Mouse (Mus musculus) MEL (cell line): ENCODE measurements around the gene Pgm2. TPM values are rescaled to one million over a fixed set of nuclear protein-coding genes. Genes with fewer than 3 reads are reported as not detected.
A peak's percentile ranks its signal among the peaks of the same experiment; 100 is the strongest.

Experiments
- DNase-seq: peaks from one replicate; pipeline ENCODE4 v3.0.0; 2011; ENCODE audit warnings: low read depth, low spot score
- H3K27ac ChIP-seq: 2 replicates; pipeline ENCODE4 v1.5.1; 2012; ENCODE audit warnings: low read depth, mild to moderate bottlenecking, control low read depth, low read length, moderate library complexity; ENCODE audit not compliant: control insufficient read depth
- H3K27me3 ChIP-seq, 2 experiments: fragments of 150-350 bp in 1 of 2; sonication (generic) in 1 of 2; 2 replicates each; pipeline ENCODE4 v1.6.1; 2012; ENCODE audit warnings: low read length in 2 of 2, mild to moderate bottlenecking in 2 of 2, improper control_type of control experiment in 1 of 2, moderate library complexity in 1 of 2; ENCODE audit not compliant: insufficient read depth in 2 of 2, control insufficient read depth in 1 of 2
- H3K36me3 ChIP-seq, 2 experiments: 2 replicates each; pipeline ENCODE4 v1.6.1; 2012 to 2014; ENCODE audit warnings: low read length in 2 of 2, improper control_type of control experiment in 1 of 2, inconsistent platforms in 1 of 2, mild to moderate bottlenecking in 1 of 2; ENCODE audit not compliant: insufficient read depth in 2 of 2, control insufficient read depth in 1 of 2
- H3K4me1 ChIP-seq, 2 experiments: fragments of 150-350 bp in 1 of 2; sonication (generic) in 1 of 2; 2 replicates each; pipeline ENCODE4 v1.6.1; 2012; ENCODE audit warnings: low read length in 2 of 2, improper control_type of control experiment in 1 of 2, mild to moderate bottlenecking in 1 of 2; ENCODE audit not compliant: insufficient read depth in 2 of 2, control insufficient read depth in 1 of 2
- H3K4me3 ChIP-seq, 2 experiments: fragments of 150-350 bp in 1 of 2; sonication (generic) in 1 of 2; 2 replicates each; pipeline ENCODE4 v1.5.1; 2012; ENCODE audit warnings: low read depth in 2 of 2, low read length in 2 of 2, mild to moderate bottlenecking in 2 of 2, moderate library complexity in 2 of 2, control low read depth in 1 of 2, improper control_type of control experiment in 1 of 2; ENCODE audit not compliant: control insufficient read depth in 1 of 2, insufficient read depth in 1 of 2
- H3K79me2 ChIP-seq: 2 replicates; pipeline ENCODE4 v1.6.1; 2012; ENCODE audit warnings: mild to moderate bottlenecking, low read length, moderate library complexity; ENCODE audit not compliant: control insufficient read depth, poor library complexity, insufficient read depth
- H3K9ac ChIP-seq: 2 replicates; pipeline ENCODE4 v1.6.1; 2012; ENCODE audit warnings: low read depth, mild to moderate bottlenecking, control low read depth, low read length, moderate library complexity; ENCODE audit not compliant: control insufficient read depth, poor library complexity, severe bottlenecking
- H3K9me3 ChIP-seq: fragments of 150-350 bp; sonication (generic); replicated peaks from 2 replicates; pipeline ENCODE4 v1.6.1; 2012; ENCODE audit warnings: mild to moderate bottlenecking, low read length, improper control_type of control experiment, moderate library complexity; ENCODE audit not compliant: insufficient read depth
- CHD1 ChIP-seq: IDR thresholded peaks from 2 replicates; pipeline ENCODE4 v1.6.1; 2012; ENCODE audit warnings: low read depth, mild to moderate bottlenecking, inconsistent platforms, low read length, improper control_type of control experiment
- CTCF ChIP-seq, 3 experiments: IDR thresholded peaks in 2 of 3; conservative IDR thresholded peaks in 1 of 3; 2 replicates each; pipeline ENCODE4 v1.5.1; 2011 to 2012; ENCODE audit warnings: low read length in 3 of 3, low read depth in 2 of 3, mild to moderate bottlenecking in 2 of 3, improper control_type of control experiment in 1 of 3, inconsistent platforms in 1 of 3, mixed read lengths in 1 of 3, moderate library complexity in 1 of 3; ENCODE audit not compliant: control insufficient read depth in 1 of 3, insufficient read depth in 1 of 3, poor library complexity in 1 of 3, severe bottlenecking in 1 of 3
- E2F4 ChIP-seq: IDR thresholded peaks from 2 replicates; pipeline ENCODE4 v1.6.1; 2011; ENCODE audit warnings: low read depth, low read length, improper control_type of control experiment, borderline replicate concordance
- EP300 ChIP-seq, 2 experiments: IDR thresholded peaks; 2 replicates each; pipeline ENCODE4 v1.6.1; 2011; ENCODE audit warnings: improper control_type of control experiment in 2 of 2, low read length in 2 of 2, low read depth in 1 of 2, mild to moderate bottlenecking in 1 of 2
- ETS1 ChIP-seq: IDR thresholded peaks from 2 replicates; pipeline ENCODE4 v1.6.1; 2012; ENCODE audit warnings: low read depth, mild to moderate bottlenecking, inconsistent platforms, low read length, improper control_type of control experiment, moderate library complexity
- GATA1 ChIP-seq: IDR thresholded peaks from 2 replicates; pipeline ENCODE4 v1.6.1; 2011; ENCODE audit warnings: low read depth, low read length, improper control_type of control experiment
- HCFC1 ChIP-seq: IDR thresholded peaks from 2 replicates; pipeline ENCODE4 v1.6.1; 2012; ENCODE audit warnings: low read depth, mild to moderate bottlenecking, inconsistent platforms, low read length, improper control_type of control experiment, moderate library complexity
- JUND ChIP-seq: IDR thresholded peaks from 2 replicates; pipeline ENCODE4 v1.6.1; 2011; ENCODE audit warnings: low read depth, mild to moderate bottlenecking, improper control_type of control experiment, low read length
- KAT2A ChIP-seq: conservative IDR thresholded peaks from 2 replicates; pipeline ENCODE4 v1.6.1; 2012; ENCODE audit warnings: low read depth, low read length, improper control_type of control experiment, inconsistent platforms
- MAFK ChIP-seq: IDR thresholded peaks from 2 replicates; pipeline ENCODE4 v1.6.1; 2011; ENCODE audit warnings: low read depth, mild to moderate bottlenecking, low read length, improper control_type of control experiment, borderline replicate concordance
- MAZ ChIP-seq: IDR thresholded peaks from 2 replicates; pipeline ENCODE4 v1.6.1; 2012; ENCODE audit warnings: low read depth, mild to moderate bottlenecking, inconsistent platforms, low read length, improper control_type of control experiment
- MEF2A ChIP-seq: IDR thresholded peaks from 2 replicates; pipeline ENCODE4 v1.6.1; 2014; ENCODE audit warnings: low read depth, mild to moderate bottlenecking, inconsistent platforms, low read length, improper control_type of control experiment; ENCODE audit not compliant: poor library complexity, insufficient replicate concordance, severe bottlenecking; ENCODE audit errors: extremely low read depth
- MXI1 ChIP-seq: IDR thresholded peaks from 2 replicates; pipeline ENCODE4 v1.6.1; 2011; ENCODE audit warnings: mild to moderate bottlenecking, low read depth, low read length, improper control_type of control experiment
- MYB ChIP-seq: IDR thresholded peaks from 2 replicates; pipeline ENCODE4 v1.6.1; 2011; ENCODE audit warnings: mild to moderate bottlenecking, low read depth, low read length, improper control_type of control experiment
- MYC ChIP-seq: IDR thresholded peaks from 2 replicates; pipeline ENCODE4 v1.6.1; 2011; ENCODE audit warnings: low read depth, mild to moderate bottlenecking, low read length, improper control_type of control experiment, moderate library complexity
- NELFE ChIP-seq: IDR thresholded peaks from 2 replicates; pipeline ENCODE4 v1.6.1; 2011; ENCODE audit warnings: low read depth, low read length, improper control_type of control experiment
- NRF1 ChIP-seq: IDR thresholded peaks from 2 replicates; pipeline ENCODE4 v1.6.1; 2014; ENCODE audit warnings: low read depth, mild to moderate bottlenecking, inconsistent platforms, low read length, improper control_type of control experiment, moderate library complexity; ENCODE audit not compliant: poor library complexity, insufficient read depth, severe bottlenecking
- POLR2A ChIP-seq, 2 experiments: IDR thresholded peaks; 2 replicates each; pipeline ENCODE4 v1.6.1; 2011 to 2012; ENCODE audit warnings: low read length in 2 of 2, mild to moderate bottlenecking in 2 of 2, control low read depth in 1 of 2, improper control_type of control experiment in 1 of 2, low read depth in 1 of 2, moderate library complexity in 1 of 2; ENCODE audit not compliant: control insufficient read depth in 1 of 2, insufficient read depth in 1 of 2, poor library complexity in 1 of 2
- POLR2AphosphoS5 ChIP-seq: IDR thresholded peaks from 2 replicates; pipeline ENCODE4 v1.6.1; 2012; ENCODE audit warnings: low read depth, borderline replicate concordance, mild to moderate bottlenecking, inconsistent platforms, low read length, moderate library complexity, mixed read lengths
- RAD21 ChIP-seq: IDR thresholded peaks from 2 replicates; pipeline ENCODE4 v1.6.1; 2011; ENCODE audit warnings: mild to moderate bottlenecking, low read depth, low read length, improper control_type of control experiment
- RCOR1 ChIP-seq: IDR thresholded peaks from 2 replicates; pipeline ENCODE4 v1.6.1; 2012; ENCODE audit warnings: low read depth, mild to moderate bottlenecking, inconsistent platforms, low read length, improper control_type of control experiment
- SIN3A ChIP-seq: IDR thresholded peaks from 2 replicates; pipeline ENCODE4 v1.6.1; 2012; ENCODE audit warnings: low read length, improper control_type of control experiment, inconsistent platforms
- TAL1 ChIP-seq: IDR thresholded peaks from 2 replicates; pipeline ENCODE4 v1.6.1; 2012; ENCODE audit warnings: mild to moderate bottlenecking, inconsistent platforms, low read length, moderate library complexity, mixed read lengths
- TBP ChIP-seq: IDR thresholded peaks from 2 replicates; pipeline ENCODE4 v1.8.0; 2011; ENCODE audit warnings: low read depth, low read length, improper control_type of control experiment
- TCF12 ChIP-seq: IDR thresholded peaks from 2 replicates; pipeline ENCODE4 v1.6.1; 2014; ENCODE audit warnings: low read depth, mild to moderate bottlenecking, inconsistent platforms, low read length, improper control_type of control experiment, moderate library complexity
- UBTF ChIP-seq: IDR thresholded peaks from 2 replicates; pipeline ENCODE4 v1.6.1; 2012; ENCODE audit warnings: low read depth, mild to moderate bottlenecking, inconsistent platforms, low read length, improper control_type of control experiment, moderate library complexity, borderline replicate concordance; ENCODE audit not compliant: insufficient read depth
- USF1 ChIP-seq: IDR thresholded peaks from 2 replicates; pipeline ENCODE4 v1.6.1; 2014; ENCODE audit warnings: low read depth, mild to moderate bottlenecking, inconsistent platforms, low read length, improper control_type of control experiment, moderate library complexity
- ZMIZ1 ChIP-seq: IDR thresholded peaks from 2 replicates; pipeline ENCODE4 v1.6.1; 2012; ENCODE audit warnings: low read depth, mild to moderate bottlenecking, inconsistent platforms, low read length, improper control_type of control experiment, moderate library complexity
- ZNF384 ChIP-seq: IDR thresholded peaks from 2 replicates; pipeline ENCODE4 v1.6.1; 2012; ENCODE audit warnings: low read depth, mild to moderate bottlenecking, inconsistent platforms, low read length, improper control_type of control experiment
- polyA plus RNA-seq, 2 experiments: library from polyadenylated mRNA; stranded (reverse) in 1 of 2; unstranded in 1 of 2; fragments of >175 nt in 1 of 2; fragments of >200 nt in 1 of 2; gene quantifications; 2 replicates each; pipeline versions ENCODE4 v1.2.1 to v1.2.4; 2012; ENCODE audit warnings: low replicate concordance in 2 of 2, low read depth in 1 of 2; ENCODE audit not compliant: insufficient read length in 2 of 2, insufficient read depth in 1 of 2, missing spikeins in 1 of 2
- total RNA-seq: library from RNA; depleted of rRNA; stranded (reverse); fragments of 300-350 nt; gene quantifications from 2 replicates; pipeline ENCODE4 v1.2.3, GENCODE M21; 2012

Gene Pgm2
- total and polyA plus RNA-seq, 3 experiments, result 22.0 to 64.0 TPM; not detected in 1

- peaks cover 15 to 28% of the 10 kb centered on the region in 2 experiments for H3K4me1 ChIP-seq
- peaks cover 0 to 22% of the 10 kb centered on the region in 2 experiments; a peak in 2 of 4 replicates for H3K36me3 ChIP-seq
- DNase-seq, result peak; percentile 82
- H3K4me3 ChIP-seq, result peak overlapping the region; percentile 5 to 16
- no peaks in the 10 kb centered on the region for H3K9me3 ChIP-seq
- H3K27ac ChIP-seq, result peak overlapping the region; percentile 80
- TF ChIP-seq ZMIZ1 (no peak), ZNF384 (no peak), UBTF (no peak), RCOR1 (no peak), MYB (0 out of 2 replicates have a peak, but pooled peaks have one; percentile 11), TCF12 (peak; percentile 54; the same call in 1 of the 2 replicates), EP300 (IDR thresholded peaks at IDR 0.05; ENCODE audit: low read depth in 1 of 2, low read length in 2 of 2) (peak; percentile 33 to 64; a peak in 3 of 4 replicates), USF1 (no peak), MXI1 (peak; percentile 40; the same call in 1 of the 2 replicates), CHD1 (no peak), CTCF (IDR thresholded peaks at IDR 0.05 in 2 of 3, conservative IDR thresholded peaks at IDR 0.05 in 1 of 3; ENCODE audit: control insufficient read depth in 1 of 3, insufficient read depth in 1 of 3, low read depth in 2 of 3, low read length in 3 of 3, poor library complexity in 1 of 3, severe bottlenecking in 1 of 3) (no peak), POLR2AphosphoS5 (no peak), NELFE (0 out of 2 replicates have a peak, but pooled peaks have one; percentile 6), GATA1 (peak; percentile 81), KAT2A (no peak), E2F4 (no peak), NRF1 (no peak), SIN3A (peak; percentile 51; the same call in 1 of the 2 replicates), TBP (0 out of 2 replicates have a peak, but pooled peaks have one; percentile 50), MEF2A (no peak), MAZ (0 out of 2 replicates have a peak, but pooled peaks have one; percentile 10), MAFK (no peak), POLR2A (IDR thresholded peaks at IDR 0.05; ENCODE audit: control insufficient read depth in 1 of 2, insufficient read depth in 1 of 2, low read depth in 1 of 2, low read length in 2 of 2, poor library complexity in 1 of 2) (peak in 1 of 2 experiments; percentile 54; a peak in 2 of 4 replicates), RAD21 (no peak), TAL1 (no peak), ETS1 (peak; percentile 72; the same call in 1 of the 2 replicates), HCFC1 (no peak), MYC (0 out of 2 replicates have a peak, but pooled peaks have one; percentile 16), JUND (no peak)
- peak overlapping the region; percentile 30 for H3K9ac ChIP-seq
- H3K79me2 ChIP-seq, result peaks cover 23% of the 10 kb centered on the region
- H3K27me3 ChIP-seq, result no peaks in the 10 kb centered on the region
Observed at GRCm38 (mm10) chr5:64095342-64095993, 2.7 kb downstream of the Pgm2 start.
